Mouse (Mus musculus): Measurements from ENCODE around the gene 1700018B08Rik. TPM values are rescaled to one million over a fixed set of nuclear protein-coding genes. Genes with fewer than 3 reads are reported as not detected.

Gene 1700018B08Rik
- polyA plus RNA-seq (2012; rRNA removed), result not detected in 2 replicates

GRCm38 (mm10) chr8:121544276-121544785 lies at the start of gene 1700018B08Rik:
TSS of gene 1700018B08Rik (minus strand) at chr8:121544320.

GRCm38 (mm10) chr8:121590203-121591177 lies 46.4 kb upstream of the 1700018B08Rik start, which contains the start of gene Map1lc3b:
TSS of gene Map1lc3b (plus strand) at chr8:121590361.

GRCm38 (mm10) chr8:121578676-121579451 lies 34.7 kb upstream of the 1700018B08Rik start, which contains the start of gene Fbxo31:
TSS of gene Fbxo31 (minus strand) at chr8:121578806.

Other genes starting within 250 kb of the 1700018B08Rik start
- gene Fbxo31, start 34.5 kb upstream of the 1700018B08Rik start, polyA plus RNA-seq (2012; rRNA removed), result 5.2 and 5.3 TPM in 2 replicates
- 19.4 and 23.2 TPM in 2 replicates for gene Map1lc3b, start 46.0 kb upstream of the 1700018B08Rik start, polyA plus RNA-seq (2012; rRNA removed)
- 1.8 TPM in 2 replicates for gene Zcchc14, start 108.6 kb upstream of the 1700018B08Rik start, polyA plus RNA-seq (2012; rRNA removed)
- gene Jph3, start 185.3 kb upstream of the 1700018B08Rik start, polyA plus RNA-seq (2012; rRNA removed), result 0.01 TPM in 1 of 2 replicates, not detected in the other